Mouse (Mus musculus): ENCODE measurements around the gene Marveld2. TPM values are rescaled to one million over a fixed set of nuclear protein-coding genes. Genes with fewer than 3 reads are reported as not detected.

The Marveld2 gene
- total RNA-seq (2014; rRNA removed; ENCODE audit: low replicate concordance): 2.2 and 2.6 TPM in 2 replicates
- 1.7 and 1.9 TPM in 2 replicates for polyA plus RNA-seq (2015; fragmentation: Nextera tagmentation; extraction: Ambion mirVana)

DNA sequence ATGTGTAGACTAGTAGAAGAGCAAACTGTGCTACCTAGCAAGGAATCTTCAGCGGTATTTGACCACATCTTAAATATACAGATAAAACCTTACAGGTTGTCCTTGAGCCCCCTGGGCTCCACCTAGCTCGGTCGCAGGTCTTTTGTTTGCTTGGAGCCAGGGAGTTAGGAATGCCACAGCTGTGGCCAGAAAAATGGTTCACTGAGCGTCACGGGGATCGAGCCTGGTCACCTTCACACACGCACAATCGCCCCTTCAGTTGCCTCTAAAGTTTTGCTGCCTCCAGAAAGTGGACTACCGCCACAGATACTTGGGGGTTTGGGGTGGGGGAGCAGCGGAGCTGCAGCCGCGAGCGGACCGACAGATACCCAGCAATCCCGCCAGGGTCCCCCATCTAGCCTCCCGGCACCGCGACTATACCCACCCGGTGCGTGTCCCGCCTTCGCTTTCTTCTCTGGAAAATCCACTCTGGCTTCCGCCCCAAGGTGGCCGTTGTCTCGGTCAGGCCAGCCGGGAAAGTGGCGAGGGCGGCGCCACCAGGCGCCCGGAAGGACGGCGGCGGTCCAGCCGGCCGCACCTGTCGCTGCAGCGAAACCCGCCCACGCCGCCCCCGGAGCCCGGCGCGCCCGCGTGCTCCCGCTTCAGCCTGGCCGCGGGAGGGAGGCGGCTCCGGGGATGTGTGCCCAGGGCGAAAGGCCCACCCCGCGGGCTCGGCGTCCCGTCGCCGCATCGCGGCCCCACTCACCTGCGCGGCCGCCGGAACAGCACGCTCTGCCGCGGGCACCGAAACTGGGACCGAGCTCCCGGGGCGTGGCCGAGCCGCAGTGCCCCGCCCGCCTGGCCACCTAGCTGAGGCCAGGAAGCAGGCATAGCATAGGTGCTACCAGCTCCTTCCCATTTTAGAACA is at the start of gene Marveld2:
Gene Marveld2, minus strand, starts transcription at position 791 of the 907 bp plus-strand sequence.
- no peaks in the 10 kb centered on the region for H3K9me3 ChIP-seq (replicated peaks; ENCODE audit: control insufficient read depth, low read length)
- DNase-seq (ENCODE audit: low spot score) (no peak), ATAC-seq (ENCODE audit: insufficient read depth, low read depth) (peak; percentile 53; the same call in 1 of the 2 replicates)
- H3K4me3 ChIP-seq (ENCODE audit: low read depth, low read length): peak within 1 kb of the TSS; percentile 77
- TF ChIP-seq EP300 (IDR thresholded peaks at IDR 0.05; ENCODE audit: low read depth) (no peak), CTCF (IDR thresholded peaks at IDR 0.05; ENCODE audit: low read depth) (no peak)
- peak within 1 kb of the TSS; percentile 54 for H3K9ac ChIP-seq (replicated peaks; ENCODE audit: low read depth, low read length)
- WGBS: 3% methylated on average over 77 of the region's 77 CpGs
- H3K4me2 ChIP-seq (ENCODE audit: low read depth, low read length): peak within 1 kb of the TSS; percentile 99
- H3K4me1 ChIP-seq (ENCODE audit: control insufficient read depth, insufficient read depth): no peaks in the 10 kb centered on the region
- no peaks in the 10 kb centered on the region for H3K27me3 ChIP-seq (ENCODE audit: control insufficient read depth, insufficient read depth, low read length)
- H3K27ac ChIP-seq (ENCODE audit: low read depth): no peak within 1 kb of the TSS
- peaks cover 24% of the 10 kb centered on the region for H3K36me3 ChIP-seq (replicated peaks; ENCODE audit: control insufficient read depth, insufficient read depth, low read length)

DNA sequence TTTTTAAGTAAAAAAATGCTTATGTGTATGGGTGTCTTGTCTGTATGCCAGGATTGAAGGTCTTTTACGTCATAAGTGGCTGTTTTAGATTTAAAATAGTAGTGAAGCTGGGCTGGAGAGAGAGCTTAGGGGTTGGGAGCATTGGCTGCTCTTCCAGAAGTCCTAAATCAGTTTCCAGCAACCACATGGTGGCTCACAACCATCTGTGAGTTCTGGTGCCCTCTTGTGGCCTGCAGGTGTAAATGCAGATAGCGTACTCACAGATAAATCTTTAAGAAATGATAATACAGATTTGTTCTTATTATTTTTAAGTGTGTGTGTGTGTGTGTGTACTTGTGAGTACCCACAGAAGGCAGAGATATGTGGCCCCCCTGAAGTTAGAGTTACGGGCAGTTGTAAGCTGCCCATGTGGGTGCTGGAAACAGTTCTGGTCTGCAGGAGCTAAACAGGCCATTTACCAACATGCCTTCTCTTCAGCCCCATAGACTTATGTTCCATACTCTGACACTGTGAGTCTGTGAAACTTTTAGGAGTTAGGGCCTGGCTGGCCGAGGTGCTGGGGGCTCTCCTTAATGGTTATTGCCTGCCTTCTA is 43.2 kb upstream of the Marveld2 start:
- DNase-seq (ENCODE audit: low spot score): peak; percentile 73
- 40% methylated on average over 4 of the region's 4 CpGs for WGBS
- Histone ChIP-seq H3K27ac (ENCODE audit: low read depth) (no peak overlapping the region), H3K4me1 (ENCODE audit: control insufficient read depth, insufficient read depth) (no peaks in the 10 kb centered on the region), H3K27me3 (ENCODE audit: control insufficient read depth, insufficient read depth, low read length) (no peaks in the 10 kb centered on the region), H3K36me3 (replicated peaks; ENCODE audit: control insufficient read depth, insufficient read depth, low read length) (peaks cover 15% of the 10 kb centered on the region; the same call in 1 of the 2 replicates), H3K9me3 (replicated peaks; ENCODE audit: control insufficient read depth, low read length) (no peaks in the 10 kb centered on the region), H3K9ac (replicated peaks; ENCODE audit: low read depth, low read length) (no peak overlapping the region), H3K4me2 (ENCODE audit: low read depth, low read length) (no peak overlapping the region), H3K4me3 (ENCODE audit: low read depth, low read length) (no peak overlapping the region)
- ATAC-seq (ENCODE audit: insufficient read depth, low read depth): no peak
- TF ChIP-seq CTCF (IDR thresholded peaks at IDR 0.05; ENCODE audit: low read depth) (peak; percentile 92), EP300 (IDR thresholded peaks at IDR 0.05; ENCODE audit: low read depth) (no peak)

DNA sequence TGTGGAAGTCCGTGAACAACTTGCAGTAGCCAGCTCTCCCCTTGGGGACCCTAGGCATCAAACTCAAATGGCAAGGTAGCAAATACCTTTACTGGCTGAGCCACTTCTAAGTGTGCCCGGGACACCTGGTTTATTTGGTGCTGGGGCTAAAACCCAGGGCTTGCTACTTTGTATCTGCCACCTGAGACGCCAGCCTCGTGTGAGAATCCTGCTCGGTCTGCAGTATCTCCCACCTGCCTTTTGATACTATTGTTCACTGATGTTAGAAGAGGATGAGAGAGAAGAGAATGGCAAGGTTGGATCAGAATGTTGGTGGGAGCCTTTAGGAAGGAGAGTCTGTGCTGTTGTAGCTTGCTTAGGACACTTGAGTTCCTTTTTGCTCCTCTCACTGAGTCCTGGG is 41.3 kb upstream of the Marveld2 start:
- peaks cover 9% of the 10 kb centered on the region; the same call in 1 of the 2 replicates for H3K36me3 ChIP-seq (replicated peaks; ENCODE audit: control insufficient read depth, insufficient read depth, low read length)
- H3K4me1 ChIP-seq (ENCODE audit: control insufficient read depth, insufficient read depth): no peaks in the 10 kb centered on the region
- no peak overlapping the region for H3K27ac ChIP-seq (ENCODE audit: low read depth)
- TF ChIP-seq EP300 (IDR thresholded peaks at IDR 0.05; ENCODE audit: low read depth): no peak
- TF ChIP-seq CTCF (IDR thresholded peaks at IDR 0.05; ENCODE audit: low read depth): no peak
- H3K9ac ChIP-seq (replicated peaks; ENCODE audit: low read depth, low read length): no peak overlapping the region
- H3K9me3 ChIP-seq (replicated peaks; ENCODE audit: control insufficient read depth, low read length): no peaks in the 10 kb centered on the region
- 92% methylated on average over 5 of the region's 5 CpGs for WGBS
- ATAC-seq (ENCODE audit: insufficient read depth, low read depth) (no peak), DNase-seq (ENCODE audit: low spot score) (no peak)
- no peak overlapping the region for H3K4me2 ChIP-seq (ENCODE audit: low read depth, low read length)
- no peak overlapping the region for H3K4me3 ChIP-seq (ENCODE audit: low read depth, low read length)
- H3K27me3 ChIP-seq (ENCODE audit: control insufficient read depth, insufficient read depth, low read length): no peaks in the 10 kb centered on the region

DNA sequence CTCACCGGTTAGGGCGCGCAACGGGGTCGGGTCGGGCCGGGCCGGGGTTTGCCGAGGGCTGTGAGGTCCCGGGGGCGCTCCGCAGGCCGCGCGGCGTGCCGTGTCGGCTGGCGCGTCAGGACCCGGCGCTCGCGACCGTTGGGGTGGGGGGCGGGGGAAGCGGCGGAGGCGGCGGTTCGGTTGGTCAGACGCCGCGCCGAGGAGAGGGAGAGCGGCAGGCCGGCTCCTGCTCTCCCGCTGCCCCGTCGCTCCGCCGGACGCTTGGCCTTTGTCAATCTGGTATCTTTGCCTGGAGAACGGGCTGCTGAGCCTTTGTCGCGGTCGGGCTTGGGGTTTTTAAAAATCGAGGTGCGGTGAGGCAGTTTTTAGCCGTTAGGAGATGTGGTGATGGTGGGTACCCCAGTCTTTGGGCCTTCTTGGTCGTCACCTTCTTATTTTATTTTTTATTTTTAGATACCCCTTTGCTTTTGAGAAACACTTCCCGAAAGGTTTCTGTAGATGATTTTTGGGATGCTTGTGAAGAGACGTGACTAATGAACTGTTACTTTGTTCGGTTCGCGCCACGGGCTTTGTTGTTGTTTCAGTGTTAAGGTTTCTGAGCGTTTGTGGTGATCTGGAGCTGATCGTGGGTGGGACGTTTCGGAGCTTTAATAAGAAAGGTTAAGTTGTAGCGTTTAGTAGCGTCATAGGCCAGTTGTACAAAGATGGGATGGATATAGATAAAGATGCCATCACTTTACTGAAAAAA is 34.8 kb upstream of the Marveld2 start, which contains the start of gene Taf9:
Gene Taf9, plus strand, starts transcription at position 141 of the 748 bp plus-strand sequence.
- TF ChIP-seq CTCF (IDR thresholded peaks at IDR 0.05; ENCODE audit: low read depth) (no peak), EP300 (IDR thresholded peaks at IDR 0.05; ENCODE audit: low read depth) (no peak)
- DNase-seq (ENCODE audit: low spot score) (peak; percentile 45), ATAC-seq (ENCODE audit: insufficient read depth, low read depth) (peak; percentile 66)
- Histone ChIP-seq H3K9me3 (replicated peaks; ENCODE audit: control insufficient read depth, low read length) (no peaks in the 10 kb centered on the region), H3K27me3 (ENCODE audit: control insufficient read depth, insufficient read depth, low read length) (no peaks in the 10 kb centered on the region), H3K4me3 (ENCODE audit: low read depth, low read length) (peak within 1 kb of the TSS; percentile 89), H3K36me3 (replicated peaks; ENCODE audit: control insufficient read depth, insufficient read depth, low read length) (peaks cover 5% of the 10 kb centered on the region), H3K27ac (ENCODE audit: low read depth) (peak within 1 kb of the TSS; percentile 96), H3K4me1 (ENCODE audit: control insufficient read depth, insufficient read depth) (peaks cover 6% of the 10 kb centered on the region), H3K4me2 (ENCODE audit: low read depth, low read length) (peak within 1 kb of the TSS; percentile 68), H3K9ac (replicated peaks; ENCODE audit: low read depth, low read length) (peak within 1 kb of the TSS; percentile 93)
- WGBS: under 1% methylated on average over 61 of the region's 63 CpGs
